Mouse (Mus musculus) v-Abl transformed pro-B cells (cell line): Measurements from ENCODE around the gene Mymx.

Experiments used
- in situ Hi-C, 2 experiments: fragments of 400-800 bp; cut with MboI; formaldehyde crosslinking; loops; one replicate each; pipeline ENCODE4 v1.15.1; 2025; ENCODE audit not compliant: unreplicated experiment in 2 of 2

The Mymx gene

GRCm38 (mm10) chr17:45574129-45574761 is 27.7 kb downstream of the Mymx start:
- in situ Hi-C loops = loop anchor here in 1 of 2 experiments (25.0 kb wide), 1 partner anchor 463 kb away; the partner anchor contains the start of gene Vegfa

- in situ Hi-C loops = loop anchor here in 1 of 2 experiments (25.0 kb wide), 1 partner anchor 464 kb away; the partner anchor contains the start of gene Vegfa
Observed at GRCm38 (mm10) chr17:45573780-45574123, 28.1 kb downstream of the Mymx start.

GRCm38 (mm10) chr17:45573087-45573779 is 28.7 kb downstream of the Mymx start, which contains the start of gene Hsp90ab1:
Gene Hsp90ab1 (minus strand): TSS chr17:45573271.
- in situ Hi-C loops = loop anchor here in 1 of 2 experiments (25.0 kb wide), 1 partner anchor 464 kb away; the partner anchor contains the start of gene Vegfa

GRCm38 (mm10) chr17:45572103-45573086 is 29.5 kb downstream of the Mymx start:
- in situ Hi-C loops = loop anchor here in 1 of 2 experiments (25.0 kb wide), 1 partner anchor 465 kb away; the partner anchor contains the start of gene Vegfa

GRCm38 (mm10) chr17:45569999-45570398 is 31.9 kb downstream of the Mymx start:
- in situ Hi-C loops = loop anchor here in 1 of 2 experiments (25.0 kb wide), 1 partner anchor 467 kb away; the partner anchor contains the start of gene Vegfa

- in situ Hi-C loops = loop anchor here in 1 of 2 experiments (25.0 kb wide), 1 partner anchor 468 kb away; the partner anchor contains the start of gene Vegfa
Observed at GRCm38 (mm10) chr17:45568990-45569389, 32.9 kb downstream of the Mymx start.

- in situ Hi-C loops = loop anchor here in 1 of 2 experiments (25.0 kb wide), 1 partner anchor 470 kb away; the partner anchor contains the start of gene Vegfa
Observed at GRCm38 (mm10) chr17:45567162-45567601, 34.7 kb downstream of the Mymx start.

GRCm38 (mm10) chr17:45566360-45567161 is 35.3 kb downstream of the Mymx start:
- in situ Hi-C loops = loop anchor here in 1 of 2 experiments (25.0 kb wide), 1 partner anchor 471 kb away; the partner anchor contains the start of gene Vegfa

- in situ Hi-C loops = loop anchor here in 1 of 2 experiments (25.0 kb wide), 1 partner anchor 471 kb away; the partner anchor contains the start of gene Vegfa
Observed at GRCm38 (mm10) chr17:45566031-45566359, 35.9 kb downstream of the Mymx start.

- in situ Hi-C loops = loop anchor here in 1 of 2 experiments (25.0 kb wide), 1 partner anchor 472 kb away; the partner anchor contains the start of gene Vegfa
Observed at GRCm38 (mm10) chr17:45565103-45565502, 36.8 kb downstream of the Mymx start.

- in situ Hi-C loops = loop anchor here in 1 of 2 experiments (25.0 kb wide), 1 partner anchor 473 kb away; the partner anchor contains the start of gene Vegfa
Observed at GRCm38 (mm10) chr17:45564531-45565084, 37.3 kb downstream of the Mymx start.

- in situ Hi-C loops = loop anchor here in 1 of 2 experiments (25.0 kb wide), 1 partner anchor 473 kb away; the partner anchor contains the start of gene Vegfa
Observed at GRCm38 (mm10) chr17:45563655-45564530, 38.0 kb downstream of the Mymx start, which contains the start of gene Slc35b2. Gene Slc35b2 (plus strand): TSS chr17:45563874.

GRCm38 (mm10) chr17:45563216-45563615 is 38.7 kb downstream of the Mymx start:
- in situ Hi-C loops = loop anchor here in 1 of 2 experiments (25.0 kb wide), 1 partner anchor 474 kb away; the partner anchor contains the start of gene Vegfa

- in situ Hi-C loops = loop anchor here in 1 of 2 experiments (25.0 kb wide), 1 partner anchor 477 kb away; the partner anchor contains the start of gene Vegfa
Observed at GRCm38 (mm10) chr17:45559732-45560525, 42.0 kb downstream of the Mymx start.

- in situ Hi-C loops = loop anchor here in 1 of 2 experiments (25.0 kb wide), 1 partner anchor 479 kb away; the partner anchor contains the start of gene Vegfa
Observed at GRCm38 (mm10) chr17:45557998-45558862, 43.7 kb downstream of the Mymx start.
